Mouse (Mus musculus) hindbrain, embryonic 13.5 days (tissue): ENCODE measurements around the gene Hspa5. TPM values are rescaled to one million over a fixed set of nuclear protein-coding genes. Genes with fewer than 3 reads are reported as not detected.

ENCODE experiments used
- ATAC-seq: fragments of 200-750 bp; cut with Nextera tagmentation; 2 replicates; pipeline ENCODE4 v1.8.0; 2017; ENCODE audit warnings: moderate TSS enrichment; ENCODE audit not compliant: low FRiP score
- H3K27ac ChIP-seq: fragments of 300-500 bp; sonication (generic); 2 replicates; pipeline ENCODE4 v1.5.1; 2015; ENCODE audit warnings: inconsistent platforms, mild to moderate bottlenecking, moderate library complexity
- H3K27me3 ChIP-seq: fragments of 300-500 bp; sonication (generic); 2 replicates; pipeline ENCODE4 v1.6.1; 2015; ENCODE audit warnings: mild to moderate bottlenecking, inconsistent platforms
- H3K36me3 ChIP-seq: fragments of 300-500 bp; sonication (generic); 2 replicates; pipeline ENCODE4 v1.6.1; 2015; ENCODE audit warnings: mild to moderate bottlenecking, inconsistent platforms
- H3K4me1 ChIP-seq: fragments of 300-500 bp; sonication (generic); replicated peaks from 2 replicates; pipeline ENCODE4 v1.6.1; 2015; ENCODE audit warnings: inconsistent platforms
- H3K4me2 ChIP-seq: fragments of 300-500 bp; sonication (generic); 2 replicates; pipeline ENCODE4 v1.6.1; 2015; ENCODE audit warnings: inconsistent platforms, mild to moderate bottlenecking, moderate library complexity
- H3K4me3 ChIP-seq: fragments of 300-500 bp; sonication (generic); 2 replicates; pipeline ENCODE4 v1.5.1; 2015; ENCODE audit warnings: mild to moderate bottlenecking, inconsistent platforms
- H3K9ac ChIP-seq: fragments of 300-500 bp; sonication (generic); 2 replicates; pipeline ENCODE4 v1.6.1; 2015; ENCODE audit warnings: mild to moderate bottlenecking, inconsistent platforms
- H3K9me3 ChIP-seq: fragments of 300-500 bp; sonication (generic); 2 replicates; pipeline ENCODE4 v1.6.1; 2016; ENCODE audit warnings: inconsistent platforms
- WGBS: fragments of 180-500 bp; shearing (Covaris S2); methylation state at CpG from one replicate; pipeline ENCODE4 v1.1.7; 2015; 5-methylcytosine and 5-hydroxymethylcytosine counted together
- polyA plus RNA-seq: library from polyadenylated mRNA; unstranded; fragments of >200 nt; fragmentation: Nextera tagmentation; extraction: Ambion mirVana; gene quantifications from 2 replicates; pipeline ENCODE4 v1.2.1, GENCODE M21; 2015

Hspa5 gene
- polyA plus RNA-seq, 1 experiment from 2014 or later = 458 TPM

DNA sequence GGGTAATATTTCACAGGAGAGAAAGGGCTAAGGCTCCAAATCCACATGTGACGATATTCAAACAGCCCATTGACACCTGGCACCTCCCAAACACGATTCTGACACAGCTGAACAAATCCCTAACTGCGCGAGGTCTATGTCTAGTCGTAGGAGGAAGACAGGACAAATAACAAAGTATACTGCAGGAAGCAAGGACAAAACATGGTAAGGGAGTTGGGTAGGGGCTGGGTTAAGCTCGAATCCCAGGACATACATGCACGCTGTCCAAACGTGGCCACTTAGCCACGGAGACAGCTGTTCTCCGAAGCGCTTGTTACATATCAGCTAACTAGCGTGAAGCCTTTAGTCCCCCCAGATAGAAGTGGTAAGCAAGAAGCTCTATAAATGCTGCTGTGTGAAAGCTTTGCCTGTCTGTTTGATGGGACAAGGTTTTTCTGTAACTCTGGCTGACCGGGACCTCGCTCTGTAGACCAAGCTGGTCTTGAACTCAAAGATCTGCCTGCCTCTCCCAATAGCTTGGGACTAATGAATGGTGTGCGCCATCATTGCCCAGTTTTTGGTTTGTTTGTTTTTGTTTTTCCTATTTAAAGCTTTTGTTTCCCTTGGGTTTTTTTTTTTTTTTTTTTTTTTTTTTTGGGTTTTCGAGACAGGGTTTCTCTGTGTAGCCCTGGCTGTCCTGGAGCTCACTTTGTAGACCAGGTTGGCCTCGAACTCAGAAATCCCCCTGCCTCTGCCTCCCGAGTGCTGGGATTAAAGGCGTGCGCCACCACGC is 54.9 kb downstream of the Hspa5 start:
- ATAC-seq = 0 out of 2 replicates have a peak, but pooled peaks have one; percentile 11

More for the DNA sequence above, 54.9 kb downstream of the Hspa5 start:
- peaks cover 24% of the 10 kb centered on the region for H3K4me1 ChIP-seq
- H3K4me3 ChIP-seq = peak overlapping the region; percentile 97
- H3K27ac ChIP-seq = peak overlapping the region; percentile 91
- peaks cover 8% of the 10 kb centered on the region; the same call in 1 of the 2 replicates for H3K27me3 ChIP-seq
- H3K9ac ChIP-seq = peak overlapping the region; percentile 97
- WGBS = 36% methylated on average over 20 of the region's 21 CpGs
- H3K36me3 ChIP-seq = peaks cover 8% of the 10 kb centered on the region
- H3K4me2 ChIP-seq = peak overlapping the region; percentile 81
- H3K9me3 ChIP-seq = 0 out of 2 replicates have a peak, but pooled peaks cover 4% of the 10 kb centered on the region

Other genes starting within 250 kb of the Hspa5 start
- gene Gapvd1, start 16.7 kb upstream of the Hspa5 start, polyA plus RNA-seq = 122 and 129 TPM in 2 replicates
- 28.2 TPM in 2 replicates for gene Rabepk, start 27.9 kb downstream of the Hspa5 start, polyA plus RNA-seq
- gene Fbxw2, start 54.3 kb downstream of the Hspa5 start, polyA plus RNA-seq = 83.1 and 83.8 TPM in 2 replicates
- not detected in 2 replicates for gene Gm34653, start 61.0 kb downstream of the Hspa5 start, polyA plus RNA-seq
- not detected in 2 replicates for gene Cutal, start 102.4 kb downstream of the Hspa5 start, polyA plus RNA-seq
- 95.6 and 105 TPM in 2 replicates for gene Psmd5, start 103.0 kb downstream of the Hspa5 start, polyA plus RNA-seq
- gene Phf19, start 142.1 kb downstream of the Hspa5 start, polyA plus RNA-seq = 1.1 and 1.3 TPM in 2 replicates
- 0.73 and 1.9 TPM in 2 replicates for gene Traf1, start 189.8 kb downstream of the Hspa5 start, polyA plus RNA-seq